Mouse (Mus musculus) layer of hippocampus, postnatal 10 days (tissue): ENCODE results near the gene Mgat4a. TPM values are rescaled to one million over a fixed set of nuclear protein-coding genes. Genes with fewer than 3 reads are reported as not detected.
"Not testable (repeated sequence)": the region's sequence is repeated elsewhere in the genome, so short reads cannot be mapped to it uniquely, and the experiment has no call there.

Experiments used
- DNase-seq, 2 experiments: peaks; one replicate each; pipeline ENCODE4 v3.0.0; 2021; ENCODE audit warnings: low spot score in 2 of 2
- total RNA-seq, 2 experiments: library from RNA; stranded (reverse); gene quantifications; 2 replicates each; pipeline ENCODE4 v1.2.3; 2021

The Mgat4a gene
- total RNA-seq, 2 experiments from 2014 or later, result 23.9 to 26.6 TPM

DNA sequence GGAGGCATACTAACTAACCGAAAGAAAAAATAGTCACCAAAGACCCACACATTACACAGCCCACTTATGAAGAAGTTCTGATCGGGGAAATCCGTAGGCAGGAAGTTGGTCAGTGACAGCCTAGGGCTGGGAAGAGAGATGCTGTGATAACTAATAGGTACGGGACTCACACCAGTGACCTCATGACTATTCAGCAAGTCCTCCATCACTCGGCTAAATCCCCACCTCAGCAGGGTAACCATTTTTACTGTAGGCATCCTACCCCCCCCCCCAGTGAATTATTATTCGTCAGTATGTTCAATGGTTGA lies 8.3 kb downstream of the Mgat4a start:
- no peak for DNase-seq

DNA sequence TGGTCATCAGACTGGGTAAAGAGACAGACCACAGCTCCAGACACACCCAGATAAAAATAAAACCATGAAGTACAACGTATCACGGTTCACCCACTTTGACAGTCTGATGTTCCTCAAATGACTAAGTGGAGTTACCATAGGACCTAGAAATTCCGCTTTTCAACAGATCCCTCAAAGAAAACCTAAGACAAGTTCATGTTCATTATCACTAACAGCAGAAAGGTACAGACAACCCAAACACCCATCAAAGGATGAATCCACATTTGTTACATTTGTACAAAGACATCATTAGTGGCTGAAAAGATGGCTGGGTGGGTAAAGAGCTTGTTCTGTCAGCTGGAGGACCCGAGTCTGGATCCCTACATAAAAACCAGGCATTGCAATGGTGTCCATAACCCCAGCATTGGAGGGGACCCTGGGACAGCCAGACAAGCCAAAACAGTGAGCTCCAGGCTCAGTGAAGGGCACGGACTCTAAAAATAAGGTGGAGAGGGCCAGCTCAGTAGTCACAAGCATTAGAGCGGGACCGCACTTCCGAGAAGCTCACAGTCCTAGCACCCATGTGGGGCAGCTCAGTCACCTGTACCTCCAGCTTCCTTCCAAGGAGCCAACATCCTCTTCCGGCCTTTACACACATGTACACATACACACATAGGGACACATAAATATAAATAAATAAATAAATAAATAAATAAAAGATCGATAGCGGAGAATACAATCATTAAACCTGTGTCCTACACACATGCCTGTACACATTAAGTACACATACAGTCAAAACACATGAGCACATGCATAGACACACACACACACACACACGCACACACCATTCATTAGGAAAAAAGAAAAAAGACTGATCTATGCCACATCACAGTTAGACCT lies 8.9 kb downstream of the Mgat4a start:
- DNase-seq, result no peak

DNA sequence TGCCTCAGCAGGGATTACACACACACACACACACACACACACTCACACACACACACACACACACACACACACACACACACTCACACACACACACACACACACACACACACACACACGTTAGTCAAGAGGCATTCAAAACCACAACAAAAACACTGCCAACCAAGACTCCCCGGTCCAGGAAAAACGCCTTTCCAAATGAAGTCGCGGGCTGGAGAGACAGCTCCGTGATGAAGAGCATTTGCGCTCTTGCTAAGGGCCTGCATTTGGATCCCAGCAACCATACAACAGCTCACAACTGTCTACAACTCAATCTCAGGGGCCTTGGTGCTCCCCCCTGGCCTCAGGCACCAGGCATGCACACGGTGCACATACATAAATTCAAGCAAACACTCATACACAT lies 10.8 kb downstream of the Mgat4a start:
- no peak for DNase-seq

DNA sequence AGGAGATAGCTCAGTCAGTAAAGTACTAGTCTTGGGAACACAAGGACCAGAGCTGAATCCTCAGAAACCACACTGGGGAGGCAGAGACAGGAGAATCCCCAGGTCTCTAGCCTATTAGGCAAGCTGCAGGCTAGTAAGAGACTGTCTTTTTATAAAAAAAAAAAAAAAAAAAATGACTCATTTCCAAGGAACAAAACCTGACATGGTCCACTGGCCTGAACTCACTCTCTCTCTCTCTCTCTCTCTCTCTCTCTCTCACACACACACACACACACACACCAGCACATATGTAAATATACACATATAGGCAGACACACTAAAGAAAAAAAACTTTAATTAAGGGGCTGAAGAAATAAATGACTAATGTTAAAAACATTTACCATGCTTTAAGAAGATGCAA lies 14.6 kb downstream of the Mgat4a start:
- DNase-seq, result no peak

DNA sequence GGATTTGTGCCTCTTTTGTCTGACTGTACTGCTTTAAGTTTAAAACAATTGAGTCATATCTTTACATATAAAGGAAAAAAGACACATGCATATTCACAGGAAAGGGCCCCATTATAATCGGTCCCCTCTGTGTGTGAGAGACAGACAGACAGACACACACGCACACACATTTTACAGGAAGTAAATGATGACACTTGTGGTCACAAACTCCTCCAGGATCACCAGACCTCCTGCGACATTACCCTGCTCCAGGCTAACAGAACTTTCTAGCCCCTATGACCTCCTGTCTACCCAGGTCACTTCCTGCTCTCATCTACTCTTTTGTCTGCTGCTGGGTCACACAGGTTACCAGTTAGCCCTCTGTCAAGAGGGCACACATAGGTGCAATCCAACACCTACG lies 16.1 kb downstream of the Mgat4a start:
- DNase-seq, result no peak

DNA sequence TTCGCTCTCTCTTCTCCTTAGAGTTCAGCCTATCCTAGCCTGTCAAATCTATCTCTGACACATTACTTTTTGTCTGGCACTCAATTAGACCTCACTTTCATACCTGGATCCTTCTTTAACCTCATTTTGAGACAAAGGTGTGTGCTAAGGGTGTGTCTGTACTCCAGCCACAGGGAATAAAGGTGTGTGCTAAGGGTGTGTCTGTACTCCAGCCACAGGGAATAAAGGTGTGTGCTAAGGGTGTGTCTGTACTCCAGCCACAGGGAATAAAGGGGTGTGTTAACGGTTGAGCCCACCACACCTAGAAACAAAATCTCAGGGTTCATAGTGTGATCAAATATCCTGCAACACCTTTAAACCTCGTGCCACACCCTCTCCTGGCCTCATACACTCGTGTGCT lies 16.7 kb downstream of the Mgat4a start:
- not testable (repeated sequence) for DNase-seq

DNA sequence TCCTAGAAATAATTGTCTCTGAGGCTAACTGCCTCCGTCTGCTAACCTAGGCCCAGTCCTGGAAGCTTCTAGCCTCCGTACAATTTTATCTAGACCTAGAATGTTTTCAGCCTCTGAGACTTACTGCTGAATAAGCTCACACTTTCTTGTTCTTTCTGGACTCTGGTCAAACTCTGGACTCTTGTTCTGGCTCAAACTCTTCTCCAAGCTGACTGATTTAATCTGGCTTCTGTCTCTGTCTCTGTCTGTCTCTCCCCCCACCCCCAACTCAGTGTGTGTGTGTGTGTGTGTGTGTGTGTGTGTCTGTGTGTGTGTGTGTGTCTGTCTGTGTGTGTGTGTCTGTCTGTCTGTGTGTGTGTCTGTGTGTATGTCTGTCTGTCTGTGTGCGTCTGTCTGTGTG lies 17.3 kb downstream of the Mgat4a start:
- not testable (repeated sequence) for DNase-seq

DNA sequence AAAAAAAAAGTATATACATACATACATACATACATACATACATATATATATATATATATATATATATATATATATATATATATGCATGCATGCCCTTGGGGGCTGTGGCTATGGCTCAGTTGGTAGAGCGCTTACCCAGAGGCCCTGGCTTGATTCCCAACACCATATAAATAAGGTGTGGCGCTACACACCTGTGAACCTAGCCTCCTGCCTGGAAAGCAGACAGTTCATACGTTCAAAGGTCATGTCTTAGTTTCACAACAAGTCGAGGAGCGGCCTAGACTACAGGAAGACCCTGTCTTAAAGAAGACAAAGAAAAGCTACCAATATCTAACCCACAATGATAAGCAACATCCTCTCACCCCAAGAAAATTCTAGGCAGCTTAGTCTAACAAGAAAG lies 18.7 kb downstream of the Mgat4a start:
- DNase-seq, result no peak

DNA sequence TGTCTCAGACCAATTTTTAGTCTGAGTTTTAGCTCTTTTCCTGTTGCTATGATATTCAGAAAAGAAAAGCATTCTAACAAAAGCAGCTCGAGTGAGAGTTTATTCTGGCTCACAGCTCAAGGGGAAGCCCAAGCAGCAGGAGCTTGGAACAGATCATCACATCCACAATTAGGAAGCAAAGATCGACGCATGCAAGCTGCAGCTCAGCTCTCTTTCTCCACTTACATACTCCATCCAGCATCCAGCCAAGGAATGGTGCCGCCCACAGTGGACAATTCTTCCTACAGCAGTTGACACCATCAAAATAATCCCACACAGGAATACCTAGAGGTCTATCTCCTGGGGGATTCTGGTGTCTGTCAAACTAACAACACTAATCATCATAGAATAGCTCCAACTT lies 22.0 kb downstream of the Mgat4a start:
- no peak for DNase-seq

DNA sequence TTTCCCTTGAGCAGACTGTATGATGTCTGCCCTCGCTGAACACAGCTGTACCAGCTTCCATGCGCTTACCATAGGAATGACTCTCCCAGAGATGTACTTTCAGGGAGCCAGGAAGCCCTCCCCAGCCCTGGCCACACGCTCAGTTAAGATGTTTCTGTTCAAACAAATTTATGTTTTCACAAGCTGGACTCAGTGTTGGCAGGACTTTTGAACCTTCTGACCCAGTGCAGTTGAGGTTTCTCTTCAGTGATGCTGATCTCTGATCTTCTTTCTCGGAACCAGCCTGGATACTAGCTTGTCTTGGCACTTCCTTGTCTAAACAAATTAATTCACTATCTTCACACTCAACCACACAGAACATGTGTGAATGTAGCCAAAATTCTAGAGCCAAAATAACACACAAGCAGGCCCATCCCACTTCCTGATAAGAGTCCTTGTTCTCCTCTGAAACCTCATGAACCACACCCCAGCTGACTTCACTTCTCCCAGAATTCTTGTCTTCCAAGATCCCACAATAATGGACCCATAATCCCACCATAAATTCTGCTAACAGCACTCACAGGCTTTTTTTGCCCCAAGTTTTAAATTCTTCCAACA lies 22.6 kb downstream of the Mgat4a start:
- DNase-seq, result no peak

DNA sequence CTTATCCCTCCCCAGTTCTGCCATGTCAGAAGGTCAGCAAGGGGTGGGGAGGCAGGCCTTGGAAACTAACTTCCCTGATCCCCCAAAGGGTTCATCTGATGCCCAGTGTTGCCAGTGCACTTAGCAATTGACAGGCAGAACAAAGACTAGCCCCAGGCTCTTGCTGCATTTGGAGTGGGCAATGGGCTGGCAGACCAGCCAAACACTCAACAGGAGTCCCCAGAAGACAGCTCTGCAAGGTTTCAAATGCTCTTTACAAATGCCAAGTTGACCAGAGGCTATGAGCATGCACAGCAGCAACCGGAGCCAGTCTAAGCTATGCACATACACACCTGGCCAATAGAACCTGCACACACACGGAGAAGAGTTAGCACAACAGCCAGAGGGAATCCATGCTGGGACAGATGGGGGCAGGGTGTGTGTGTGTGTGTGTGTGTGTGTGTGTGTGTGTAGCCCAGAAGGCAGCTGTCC lies 27.8 kb downstream of the Mgat4a start:
- DNase-seq, result peak in 1 of 2 experiments; percentile 36

DNA sequence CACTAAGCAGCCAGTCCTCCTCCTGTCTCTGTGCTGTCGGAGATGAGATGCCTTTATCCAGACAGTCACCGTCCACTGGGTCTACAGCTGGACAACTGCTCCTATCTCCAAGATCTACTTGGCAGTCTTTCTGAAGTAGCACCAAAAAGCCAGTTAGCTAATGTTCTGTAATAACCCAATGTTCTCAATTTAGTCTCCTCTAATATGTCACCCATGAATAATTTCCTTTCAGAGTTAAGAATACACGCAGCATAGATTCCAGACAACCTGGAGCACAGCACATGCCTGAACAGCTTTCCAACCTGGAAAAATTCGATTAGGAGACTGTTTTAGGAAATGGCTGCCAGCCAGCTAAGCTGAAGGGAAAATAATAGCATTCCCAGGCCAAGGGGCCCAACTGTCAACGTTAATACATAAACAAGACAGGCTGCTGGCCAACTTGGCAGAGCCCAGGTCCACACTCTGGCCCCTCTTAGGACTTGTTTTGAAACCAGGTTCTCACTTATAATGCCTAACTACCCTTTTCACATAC lies 28.6 kb downstream of the Mgat4a start:
- peak; percentile 44 to 46 for DNase-seq

DNA sequence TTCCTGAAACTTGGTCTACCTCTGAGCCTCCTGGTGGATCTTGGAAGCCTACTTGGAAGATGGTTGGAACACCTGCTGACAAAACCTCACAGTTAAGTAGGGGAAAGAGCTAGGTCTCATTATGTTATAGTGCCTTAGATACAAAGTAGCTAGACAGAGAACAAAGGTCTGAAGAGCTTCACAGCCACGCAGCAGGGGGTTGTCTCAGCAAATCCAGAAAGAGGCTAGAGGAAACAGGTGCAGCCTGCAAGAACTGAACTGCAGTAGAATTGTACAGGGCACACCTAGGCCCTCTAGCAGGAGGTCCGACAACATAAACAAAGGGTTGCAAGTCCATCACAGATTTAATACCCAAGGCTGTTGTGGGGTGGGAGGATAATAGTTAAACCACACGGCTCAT lies 30.6 kb downstream of the Mgat4a start:
- DNase-seq, result no peak

DNA sequence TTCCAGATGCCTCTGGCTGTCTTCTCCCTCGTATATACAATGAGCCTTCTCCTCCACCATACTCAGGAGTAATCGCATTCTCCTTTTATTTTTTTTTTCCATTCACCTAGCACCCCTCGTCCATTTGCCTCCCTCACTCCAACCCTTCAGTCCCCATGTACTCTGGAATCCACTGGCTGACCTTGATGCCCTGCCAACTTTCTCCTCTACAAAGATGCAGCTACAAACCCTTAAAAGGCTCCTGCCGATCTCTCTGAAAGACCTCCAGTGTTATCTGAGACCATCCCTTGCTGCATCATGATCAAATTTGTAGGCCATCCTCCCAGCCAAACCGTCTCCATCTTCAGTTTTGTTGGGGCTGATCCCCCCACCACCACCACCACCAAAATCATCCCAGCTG lies 31.4 kb downstream of the Mgat4a start:
- no peak for DNase-seq

DNA sequence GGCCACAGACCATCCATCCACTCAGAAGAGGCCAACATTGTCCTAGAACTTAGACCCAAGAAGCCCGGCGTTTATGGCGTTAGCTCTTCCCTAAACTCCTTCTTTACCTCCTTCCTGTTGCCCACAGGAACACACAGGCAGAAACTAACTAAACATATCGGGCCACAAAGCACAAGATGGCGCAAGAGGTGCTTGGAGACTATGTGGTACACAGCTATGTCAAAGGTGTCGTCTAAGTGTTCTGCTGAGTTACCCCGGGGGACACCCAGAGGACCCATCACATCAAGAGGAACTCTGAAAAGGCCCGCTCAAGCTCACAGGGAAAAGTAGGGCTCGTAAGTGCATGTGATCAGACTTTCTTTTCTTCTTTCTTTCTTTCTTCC lies 35.5 kb downstream of the Mgat4a start:
- DNase-seq, result no peak

DNA sequence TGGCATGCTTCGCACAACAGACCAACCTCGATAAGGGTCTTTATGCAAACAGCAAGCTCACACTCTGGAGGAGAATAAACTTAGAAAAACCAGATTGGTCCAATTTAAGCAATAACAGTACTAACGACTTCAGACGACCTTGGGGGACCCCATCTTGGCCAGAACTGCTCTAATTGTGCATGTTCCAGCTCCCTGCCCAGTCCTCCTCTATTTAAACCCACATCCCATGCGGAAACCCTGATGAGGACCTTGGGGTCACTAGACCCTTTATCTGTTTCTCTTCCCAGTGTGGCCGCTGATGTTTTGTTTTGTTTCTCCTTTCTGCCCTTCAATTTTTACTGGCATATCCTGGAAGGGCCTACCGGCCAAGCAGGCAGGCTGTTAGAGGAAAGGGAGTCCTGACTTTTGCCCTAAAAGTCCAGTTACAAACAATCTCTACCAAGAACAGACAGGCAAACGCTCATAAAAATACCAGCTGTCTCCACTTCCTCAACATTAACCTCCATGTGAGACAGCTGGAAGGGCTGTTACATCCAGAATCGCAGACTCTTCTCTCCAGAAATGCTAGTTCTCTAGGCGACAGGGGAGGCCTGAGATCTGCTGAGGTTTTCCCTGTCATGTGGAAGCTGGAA lies 36.0 kb downstream of the Mgat4a start:
- DNase-seq, result no peak

DNA sequence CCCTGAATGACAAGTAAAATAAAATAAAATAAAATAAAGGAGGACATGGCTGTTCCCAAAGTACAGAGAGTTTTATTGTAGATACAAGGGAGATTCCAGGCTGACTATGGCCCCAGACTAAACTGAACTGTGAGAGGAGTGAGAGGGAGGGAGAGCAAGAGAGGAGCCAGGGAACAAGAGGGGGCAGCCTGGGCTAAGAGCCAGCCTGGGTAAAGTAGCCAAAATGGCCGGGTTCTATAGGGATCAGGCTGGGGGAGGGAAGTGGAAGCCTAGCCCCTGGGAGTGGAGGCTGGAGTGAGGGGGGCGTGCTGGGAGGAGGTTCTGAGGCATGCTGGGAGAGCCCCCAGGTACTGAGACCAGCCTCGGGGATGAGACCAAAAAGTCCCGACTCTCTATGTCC lies 37.2 kb downstream of the Mgat4a start:
- no peak for DNase-seq

DNA sequence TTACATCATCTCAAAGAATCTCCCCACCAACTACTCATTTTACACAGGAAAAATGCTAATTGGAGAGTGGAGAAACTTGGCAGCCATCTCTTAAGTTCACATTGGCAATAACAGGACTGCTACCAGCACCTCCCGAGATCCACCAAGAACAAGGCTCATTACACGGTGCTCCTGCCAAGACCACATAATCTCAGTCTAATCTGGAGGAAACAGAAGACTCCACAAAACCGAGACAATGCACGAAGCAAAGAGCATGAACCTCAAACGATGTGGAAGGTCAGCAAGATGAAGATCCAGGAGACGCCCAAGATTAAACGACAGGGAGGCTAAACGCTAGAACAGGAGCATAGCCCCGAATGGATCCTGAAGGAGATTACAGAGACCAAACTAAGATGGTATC lies 38.5 kb downstream of the Mgat4a start:
- DNase-seq, result no peak

DNA sequence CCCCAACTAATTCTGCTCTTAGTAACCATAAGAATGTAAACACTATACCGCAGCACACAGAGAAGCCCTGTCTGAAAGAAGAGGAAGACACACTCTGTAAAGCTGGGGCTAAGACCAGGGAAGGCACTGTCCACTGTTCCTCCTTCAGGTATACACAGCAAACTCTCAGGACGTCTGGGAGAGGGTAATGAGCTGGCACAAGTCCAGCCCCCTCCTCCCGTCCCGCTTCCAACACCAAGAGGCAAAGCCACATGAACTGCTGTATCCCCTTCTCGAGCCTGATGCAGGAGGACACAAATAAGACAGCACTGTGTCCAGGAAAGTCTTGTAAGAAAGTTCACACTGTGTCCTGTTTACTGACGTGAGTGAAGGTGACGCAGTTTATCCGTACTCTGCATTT lies 40.1 kb downstream of the Mgat4a start:
- DNase-seq, result no peak

DNA sequence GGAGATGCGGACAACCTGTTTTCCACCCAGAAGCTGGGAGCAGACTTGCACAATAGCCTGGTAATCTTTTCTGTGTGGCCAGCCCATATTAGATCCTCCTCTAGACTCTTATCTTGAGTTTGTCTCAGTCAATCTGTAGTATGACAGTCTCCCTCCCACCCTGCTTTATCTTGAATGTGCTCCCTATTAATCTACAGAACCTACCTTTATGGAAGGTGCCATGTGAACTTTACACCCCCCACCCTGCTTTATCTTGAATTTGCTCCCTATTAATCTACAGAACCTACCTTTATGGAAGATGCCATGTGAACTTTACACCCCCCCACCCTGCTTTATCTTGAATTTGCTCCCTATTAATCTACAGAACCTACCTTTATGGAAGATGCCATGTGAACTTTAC lies 41.4 kb downstream of the Mgat4a start:
- not testable (repeated sequence) for DNase-seq

DNA sequence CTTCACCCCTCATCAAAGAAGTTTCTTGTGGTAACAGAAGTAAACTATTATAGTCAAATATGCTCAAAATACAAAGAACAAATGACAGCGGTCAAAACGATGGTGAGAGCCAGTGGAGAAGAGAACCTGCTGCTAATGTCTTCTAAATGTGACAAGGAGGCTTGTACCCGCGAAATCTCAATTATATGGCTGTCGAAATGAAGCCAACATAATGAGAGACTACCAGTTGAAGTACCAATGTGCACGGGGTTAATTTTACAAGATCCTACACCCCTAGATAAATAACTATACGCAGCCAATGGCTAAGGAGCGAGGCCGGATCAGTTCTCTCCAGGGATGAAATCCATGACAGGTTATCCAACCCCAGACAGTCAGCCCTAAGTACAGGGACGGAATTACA lies 41.9 kb downstream of the Mgat4a start:
- DNase-seq, result no peak

DNA sequence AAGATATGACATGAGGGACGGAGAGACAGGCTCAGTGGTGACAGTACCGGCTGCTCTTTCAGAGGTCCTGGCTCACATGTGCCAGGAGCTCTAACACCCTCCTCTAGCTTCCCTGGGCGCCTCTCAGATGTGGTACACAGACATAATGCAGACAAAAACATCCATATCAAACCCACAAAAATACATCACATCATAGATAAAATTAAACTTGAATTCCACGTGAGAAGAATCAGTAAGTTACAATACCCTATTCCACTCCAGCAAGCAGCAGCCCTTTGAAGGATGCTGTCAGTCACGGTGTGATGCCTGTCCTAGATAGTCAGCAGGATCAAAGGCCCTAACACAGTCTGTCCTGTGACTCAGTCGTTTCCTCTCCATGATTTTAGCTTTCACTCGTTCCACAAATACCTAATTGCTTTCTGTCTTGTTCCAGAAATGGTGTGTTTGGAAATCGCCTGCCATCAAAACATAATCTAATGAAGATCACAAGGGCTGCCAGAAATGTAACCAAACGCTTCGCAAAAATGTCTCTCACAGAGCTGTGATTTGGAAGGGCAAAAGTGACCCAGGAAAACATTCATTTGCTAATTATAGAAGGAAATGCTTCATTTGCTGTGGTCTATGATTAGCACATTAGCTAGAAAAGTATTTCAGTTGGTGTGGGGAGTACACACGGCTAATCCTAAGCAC lies 44.1 kb downstream of the Mgat4a start:
- no peak for DNase-seq
